Mouse (Mus musculus) monocyte, adult 5-6 weeks (primary cell): Measurements from ENCODE around the gene Gm35315. TPM values are rescaled to one million over a fixed set of nuclear protein-coding genes. Genes with fewer than 3 reads are reported as not detected.
"Not testable (repeated sequence)": the region's sequence is repeated elsewhere in the genome, so short reads cannot be mapped to it uniquely, and the experiment has no call there.

Source experiments
- ATAC-seq: fragments of 153-309, 156-312 bp; replicated peaks from 2 replicates; pipeline ENCODE4 v1.8.0; 2017; ENCODE audit warnings: mild to moderate bottlenecking; ENCODE audit not compliant: low TSS enrichment, insufficient number of reproducible peaks, severe bottlenecking, poor library complexity, low FRiP score
- total RNA-seq: library from RNA; stranded (forward); fragments of 200-1000, 200-491, 200-594 nt; gene quantifications from 3 replicates; pipeline ENCODE4 v1.2.3, GENCODE M21; 2017

Gene Gm35315
- 0.39 to 0.76 TPM in 2 of 3 replicates, not detected in the other for total RNA-seq

- peak; percentile 99 for ATAC-seq
Measured at GRCm38 (mm10) chr5:110094030-110094846, at the start of gene Gm35315. Gene Gm35315, minus strand, starts transcription at chr5:110094420.

GRCm38 (mm10) chr5:110143007-110143406 is 48.8 kb upstream of the Gm35315 start:
- ATAC-seq, result no peak

- no peak for ATAC-seq
Measured at GRCm38 (mm10) chr5:110142309-110142708, 48.1 kb upstream of the Gm35315 start.

GRCm38 (mm10) chr5:110140424-110140823 is 46.2 kb upstream of the Gm35315 start:
- no peak for ATAC-seq

- no peak for ATAC-seq
Measured at GRCm38 (mm10) chr5:110139325-110139724, 45.1 kb upstream of the Gm35315 start.

GRCm38 (mm10) chr5:110137816-110138215 is 43.6 kb upstream of the Gm35315 start:
- ATAC-seq, result no peak

GRCm38 (mm10) chr5:110136087-110136464 is 41.9 kb upstream of the Gm35315 start:
- ATAC-seq, result no peak; the same call in 1 of the 2 replicates

GRCm38 (mm10) chr5:110135293-110136086 is 41.3 kb upstream of the Gm35315 start, which contains the start of gene Chfr:
Gene Chfr, plus strand, starts transcription at chr5:110135842.
- peak; percentile 99 for ATAC-seq

GRCm38 (mm10) chr5:110122380-110122779 is 28.2 kb upstream of the Gm35315 start:
- ATAC-seq, result not testable (repeated sequence)

- peak; percentile 27 for ATAC-seq
Measured at GRCm38 (mm10) chr5:110109991-110110441, 15.8 kb upstream of the Gm35315 start, which contains the start of gene Zfp605. Gene Zfp605, plus strand, starts transcription at chr5:110110092.

GRCm38 (mm10) chr5:110108305-110108628 is 14.0 kb upstream of the Gm35315 start:
- peak; percentile 65; the same call in 1 of the 2 replicates for ATAC-seq

- ATAC-seq, result peak; percentile 72
Measured at GRCm38 (mm10) chr5:110107581-110108304, 13.5 kb upstream of the Gm35315 start, which contains the start of gene Gtpbp6. Gene Gtpbp6, minus strand, starts transcription at chr5:110108197.

- no peak for ATAC-seq
Measured at GRCm38 (mm10) chr5:110106901-110107564, 12.8 kb upstream of the Gm35315 start.

GRCm38 (mm10) chr5:110106140-110106871 is 12.1 kb upstream of the Gm35315 start:
- no peak for ATAC-seq

- no peak for ATAC-seq
Measured at GRCm38 (mm10) chr5:110104616-110105380, 10.6 kb upstream of the Gm35315 start.

GRCm38 (mm10) chr5:110103901-110104615 is 9.8 kb upstream of the Gm35315 start:
- ATAC-seq, result no peak
